Mouse (Mus musculus): ENCODE results near the gene Cst3.

Gene Cst3

GRCm38 (mm10) chr2:148875335-148875811 lies at the start of gene Cst3:
Cst3 (minus strand) TSS chr2:148875692.
- peak; percentile 89 for DNase-seq (ENCODE audit: low spot score)

GRCm38 (mm10) chr2:148902286-148902685 lies 26.8 kb upstream of the Cst3 start:
- DNase-seq (ENCODE audit: low spot score) = peak; percentile 17

- no peak for DNase-seq (ENCODE audit: low spot score)
These were observed 24.8 kb upstream of the Cst3 start for GRCm38 (mm10) chr2:148900305-148900704.

GRCm38 (mm10) chr2:148896219-148896618 lies 20.7 kb upstream of the Cst3 start:
- no peak for DNase-seq (ENCODE audit: low spot score)

- no peak for DNase-seq (ENCODE audit: low spot score)
These were observed 17.6 kb upstream of the Cst3 start for GRCm38 (mm10) chr2:148893107-148893506.

GRCm38 (mm10) chr2:148890021-148890851 lies 14.7 kb upstream of the Cst3 start:
- DNase-seq (ENCODE audit: low spot score) = no peak

GRCm38 (mm10) chr2:148889331-148890010 lies 14.0 kb upstream of the Cst3 start:
- DNase-seq (ENCODE audit: low spot score) = no peak

- no peak for DNase-seq (ENCODE audit: low spot score)
These were observed 13.4 kb upstream of the Cst3 start for GRCm38 (mm10) chr2:148888872-148889271.

- DNase-seq (ENCODE audit: low spot score) = no peak
These were observed 9.2 kb upstream of the Cst3 start for GRCm38 (mm10) chr2:148884738-148885137.

- no peak for DNase-seq (ENCODE audit: low spot score)
These were observed 3.7 kb upstream of the Cst3 start for GRCm38 (mm10) chr2:148879199-148879598.

GRCm38 (mm10) chr2:148878641-148879130 lies 3.2 kb upstream of the Cst3 start:
- DNase-seq (ENCODE audit: low spot score) = no peak

GRCm38 (mm10) chr2:148877016-148877770 lies 1.7 kb upstream of the Cst3 start:
- DNase-seq (ENCODE audit: low spot score) = peak; percentile 15

- no peak for DNase-seq (ENCODE audit: low spot score)
These were observed 716 bp downstream of the Cst3 start for GRCm38 (mm10) chr2:148874617-148875334.

- DNase-seq (ENCODE audit: low spot score) = no peak
These were observed 1.3 kb downstream of the Cst3 start for GRCm38 (mm10) chr2:148874224-148874616.

GRCm38 (mm10) chr2:148872860-148873259 lies 2.6 kb downstream of the Cst3 start:
- DNase-seq (ENCODE audit: low spot score) = no peak

- DNase-seq (ENCODE audit: low spot score) = no peak
These were observed 5.0 kb downstream of the Cst3 start for GRCm38 (mm10) chr2:148870526-148870925.

- no peak for DNase-seq (ENCODE audit: low spot score)
These were observed 6.5 kb downstream of the Cst3 start for GRCm38 (mm10) chr2:148868959-148869358.

GRCm38 (mm10) chr2:148864966-148865365 lies 10.5 kb downstream of the Cst3 start, which contains the start of gene 9230104L09Rik:
9230104L09Rik (minus strand) TSS chr2:148865038.
- no peak for DNase-seq (ENCODE audit: low spot score)

- DNase-seq (ENCODE audit: low spot score) = no peak
These were observed 13.8 kb downstream of the Cst3 start for GRCm38 (mm10) chr2:148861693-148862092.

- DNase-seq (ENCODE audit: low spot score) = no peak
These were observed 14.5 kb downstream of the Cst3 start for GRCm38 (mm10) chr2:148860993-148861392.

GRCm38 (mm10) chr2:148857506-148857905 lies 18.0 kb downstream of the Cst3 start:
- no peak for DNase-seq (ENCODE audit: low spot score)

All from testis, postnatal 14 days (tissue).